Mouse (Mus musculus) erythroblast, embryonic 14.5 days (primary cell): ENCODE measurements around the gene Cldn18.

Source experiments
- GATA1 ChIP-seq: IDR thresholded peaks from 2 replicates; pipeline ENCODE4 v1.6.1; 2012; ENCODE audit warnings: low read length, inconsistent platforms, mixed read lengths
- TAL1 ChIP-seq: IDR thresholded peaks from 3 replicates; pipeline ENCODE4 v1.6.1; 2012; ENCODE audit warnings: low read length, inconsistent platforms, mixed read lengths

DNA sequence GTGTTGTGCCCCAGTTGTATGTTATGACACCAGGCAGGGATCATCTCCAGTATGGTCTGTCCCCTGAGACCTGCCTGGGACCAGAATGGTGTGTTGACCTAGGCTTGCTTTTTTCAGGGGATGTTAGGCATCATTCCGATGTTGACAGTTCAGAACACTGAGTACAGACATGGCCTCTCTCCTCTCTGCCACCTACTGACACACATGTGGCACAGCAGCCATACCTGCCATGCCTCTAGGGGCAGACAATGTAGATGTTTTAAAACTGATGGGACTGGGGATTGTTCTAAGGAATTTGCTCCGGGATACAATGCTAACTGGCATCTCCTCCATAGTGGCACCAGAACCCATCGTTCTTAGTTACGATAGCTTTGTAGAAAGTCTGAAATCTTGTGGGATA is 33.2 kb upstream of the Cldn18 start:
- TF ChIP-seq GATA1: no peak
- no peak for TF ChIP-seq TAL1
